Mouse (Mus musculus) liver, postnatal 0 days (tissue): ENCODE measurements around the gene Pcsk6.

Experiments
- CTCF ChIP-seq: sonication (generic); IDR thresholded peaks from 2 replicates; pipeline ENCODE4 v1.5.1; 2016; ENCODE audit warnings: antibody characterized with exemption, low read depth
- EP300 ChIP-seq: IDR thresholded peaks from 2 replicates; pipeline ENCODE4 v1.6.1; 2016; ENCODE audit warnings: antibody characterized with exemption, low read depth, mild to moderate bottlenecking

DNA sequence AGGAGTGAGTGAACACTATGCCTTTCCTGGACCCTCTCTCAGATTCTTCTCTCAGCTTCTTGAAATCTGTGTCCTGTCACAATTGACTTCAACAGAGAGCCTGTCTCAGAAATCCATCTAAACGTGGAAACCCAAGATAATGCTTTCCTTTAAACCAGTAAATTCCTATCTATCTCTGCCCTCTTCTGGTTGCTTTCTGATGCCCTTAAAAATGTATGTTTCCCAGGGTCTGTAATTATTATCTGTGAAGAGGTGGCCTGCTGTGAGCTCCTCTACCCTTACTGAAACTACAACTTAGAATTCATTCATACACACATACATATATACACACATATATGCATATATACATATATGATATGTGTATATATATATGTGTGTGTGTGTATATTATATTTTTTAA lies 73.7 kb downstream of the Pcsk6 start:
- TF ChIP-seq CTCF (no peak), EP300 (no peak)
